Mouse (Mus musculus) neural tube, embryonic 11.5 days (tissue): ENCODE results near the gene Dclk2. TPM values are rescaled to one million over a fixed set of nuclear protein-coding genes. Genes with fewer than 3 reads are reported as not detected.

Experiments
- ATAC-seq: fragments of 200-750 bp; cut with Nextera tagmentation; 2 replicates; pipeline ENCODE4 v1.8.0; 2017; ENCODE audit warnings: moderate number of reproducible peaks, mild to moderate bottlenecking, moderate TSS enrichment, moderate library complexity; ENCODE audit not compliant: insufficient read depth, low FRiP score, low TSS enrichment
- DNase-seq: peaks from one replicate; pipeline ENCODE4 v3.0.0-alpha.2; 2015; ENCODE audit warnings: low spot score
- H3K27ac ChIP-seq: fragments of 300-500 bp; sonication (generic); 2 replicates; pipeline ENCODE4 v1.5.1; 2014; ENCODE audit warnings: low read depth, mild to moderate bottlenecking, low read length
- H3K27me3 ChIP-seq: fragments of 300-500 bp; sonication (generic); 2 replicates; pipeline ENCODE4 v1.6.1; 2014; ENCODE audit warnings: mild to moderate bottlenecking, low read length, mixed read lengths; ENCODE audit not compliant: control insufficient read depth, insufficient read depth
- H3K36me3 ChIP-seq: fragments of 300-500 bp; sonication (generic); 2 replicates; pipeline ENCODE4 v1.6.1; 2014; ENCODE audit warnings: mild to moderate bottlenecking, low read length, moderate library complexity, mixed read lengths; ENCODE audit not compliant: control insufficient read depth, insufficient read depth
- H3K4me1 ChIP-seq: fragments of 300-500 bp; sonication (generic); 2 replicates; pipeline ENCODE4 v1.6.1; 2014; ENCODE audit warnings: low read length, mixed read lengths; ENCODE audit not compliant: control insufficient read depth, insufficient read depth
- H3K4me2 ChIP-seq: fragments of 300-500 bp; sonication (generic); 2 replicates; pipeline ENCODE4 v1.6.1; 2014; ENCODE audit warnings: low read depth, mild to moderate bottlenecking, moderate library complexity
- H3K4me3 ChIP-seq: fragments of 300-500 bp; sonication (generic); 2 replicates; pipeline ENCODE4 v1.5.1; 2014; ENCODE audit warnings: low read depth, low read length
- H3K9ac ChIP-seq: fragments of 300-500 bp; sonication (generic); 2 replicates; pipeline ENCODE4 v1.6.1; 2014; ENCODE audit warnings: mild to moderate bottlenecking, low read length
- H3K9me3 ChIP-seq: fragments of 300-500 bp; sonication (generic); 2 replicates; pipeline ENCODE4 v1.6.1; 2016; ENCODE audit warnings: low read length; ENCODE audit not compliant: control insufficient read depth
- WGBS: fragments of 180-500 bp; shearing (Covaris S2); extraction: QIAGEN DNeasy Blood & Tissue Kit; methylation state at CpG from one replicate; pipeline ENCODE4 v1.1.7; 2014; 5-methylcytosine and 5-hydroxymethylcytosine counted together
- polyA plus RNA-seq: library from polyadenylated mRNA; unstranded; fragments of >200 nt; fragmentation: Nextera tagmentation; extraction: Ambion mirVana; gene quantifications from 2 replicates; pipeline ENCODE4 v1.2.1, GENCODE M21; 2014

The Dclk2 gene
- 27.5 and 28.9 TPM in 2 replicates for polyA plus RNA-seq

GRCm38 (mm10) chr3:86920343-86921083 is at the start of gene Dclk2:
Dclk2 (minus strand) TSS chr3:86920852.
- peak within 1 kb of the TSS; percentile 74 for H3K4me3 ChIP-seq
- no peaks in the 10 kb centered on the region for H3K27me3 ChIP-seq
- ATAC-seq (peak; percentile 83), DNase-seq (peak; percentile 90)
- WGBS = under 1% methylated on average over 73 of the region's 91 CpGs
- peak within 1 kb of the TSS; percentile 76 for H3K9ac ChIP-seq
- H3K4me1 ChIP-seq = peaks cover 3% of the 10 kb centered on the region; the same call in 1 of the 2 replicates
- H3K4me2 ChIP-seq = peak within 1 kb of the TSS; percentile 80
- H3K36me3 ChIP-seq = peaks cover 2% of the 10 kb centered on the region; the same call in 1 of the 2 replicates
- H3K9me3 ChIP-seq = no peaks in the 10 kb centered on the region
- H3K27ac ChIP-seq = peak within 1 kb of the TSS; percentile 39

DNA sequence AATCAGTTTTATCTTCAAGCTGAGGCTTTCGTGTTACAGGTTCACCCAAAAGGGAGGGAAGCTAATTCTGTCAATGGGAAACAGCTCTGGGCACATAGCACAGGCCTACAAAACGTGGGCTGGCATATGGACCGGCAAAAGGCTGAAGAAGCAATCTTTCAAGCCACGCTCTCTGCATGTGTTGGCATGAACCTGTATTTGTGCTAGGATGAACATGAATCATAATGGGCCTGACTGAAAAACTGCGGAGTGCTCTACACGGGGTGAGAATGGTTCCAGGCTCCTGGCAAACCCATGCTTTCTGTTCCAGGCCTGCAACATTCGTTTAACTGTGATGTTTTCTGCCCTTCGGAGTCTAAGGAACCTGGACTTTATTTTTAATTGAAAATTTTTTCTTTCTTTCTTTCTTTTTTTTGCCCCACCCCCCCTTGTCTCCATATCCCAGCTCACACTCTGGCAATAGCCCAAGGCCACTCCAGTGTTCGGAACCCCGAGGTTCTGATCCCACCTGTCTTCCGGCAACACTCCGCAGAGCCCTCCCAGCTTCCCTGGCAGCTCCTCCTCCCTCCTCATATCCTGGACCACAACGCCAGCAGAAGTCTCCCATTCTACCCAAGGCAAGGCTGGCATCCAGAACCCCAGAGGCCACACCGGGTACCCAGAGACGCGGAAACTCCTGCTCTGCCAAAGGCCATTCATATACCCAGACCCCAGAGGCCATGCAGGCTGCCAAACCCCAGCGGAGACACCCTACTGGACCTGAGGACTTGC is 42.2 kb upstream of the Dclk2 start:
- H3K36me3 ChIP-seq = no peaks in the 10 kb centered on the region
- H3K4me3 ChIP-seq = no peak overlapping the region
- ATAC-seq = no peak
- H3K9me3 ChIP-seq = no peaks in the 10 kb centered on the region
- no peaks in the 10 kb centered on the region for H3K4me1 ChIP-seq
- H3K4me2 ChIP-seq = no peak overlapping the region
- no peaks in the 10 kb centered on the region for H3K27me3 ChIP-seq
- H3K27ac ChIP-seq = no peak overlapping the region
- WGBS = 91% methylated on average over 17 of the region's 17 CpGs
- no peak for DNase-seq
- H3K9ac ChIP-seq = no peak overlapping the region

DNA sequence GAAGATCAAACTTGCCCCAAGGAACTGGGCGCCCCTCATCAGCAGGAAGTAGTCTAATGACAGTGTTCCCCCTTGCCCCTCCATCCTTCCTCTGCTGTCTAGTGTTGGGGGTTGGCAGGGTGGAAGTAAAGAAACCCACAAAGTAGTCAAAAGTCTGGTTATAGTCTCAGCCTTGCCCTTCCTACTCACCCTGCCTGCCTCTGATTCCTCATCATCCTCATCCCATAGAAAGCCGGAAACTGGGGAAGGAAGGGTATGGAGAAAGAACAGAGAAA is 40.7 kb upstream of the Dclk2 start:
- no peak overlapping the region for H3K9ac ChIP-seq
- H3K4me1 ChIP-seq = no peaks in the 10 kb centered on the region
- H3K27me3 ChIP-seq = no peaks in the 10 kb centered on the region
- H3K36me3 ChIP-seq = no peaks in the 10 kb centered on the region
- WGBS = 96% methylated on average over 2 of the region's 2 CpGs
- H3K4me3 ChIP-seq = no peak overlapping the region
- DNase-seq = no peak
- no peaks in the 10 kb centered on the region for H3K9me3 ChIP-seq
- no peak overlapping the region for H3K4me2 ChIP-seq
- H3K27ac ChIP-seq = no peak overlapping the region
- ATAC-seq = no peak

GRCm38 (mm10) chr3:86960656-86961394 is 40.2 kb upstream of the Dclk2 start:
- no peak overlapping the region for H3K27ac ChIP-seq
- 89% methylated on average over 17 of the region's 17 CpGs for WGBS
- H3K9ac ChIP-seq = no peak overlapping the region
- no peaks in the 10 kb centered on the region for H3K9me3 ChIP-seq
- ATAC-seq (no peak), DNase-seq (no peak)
- H3K4me1 ChIP-seq = no peaks in the 10 kb centered on the region
- H3K4me3 ChIP-seq = no peak overlapping the region
- no peaks in the 10 kb centered on the region for H3K36me3 ChIP-seq
- H3K27me3 ChIP-seq = no peaks in the 10 kb centered on the region
- H3K4me2 ChIP-seq = no peak overlapping the region

- no peaks in the 10 kb centered on the region for H3K36me3 ChIP-seq
- no peaks in the 10 kb centered on the region for H3K27me3 ChIP-seq
- H3K4me1 ChIP-seq = no peaks in the 10 kb centered on the region
- no peak overlapping the region for H3K9ac ChIP-seq
- no peak overlapping the region for H3K4me3 ChIP-seq
- no peak for DNase-seq
- no peak overlapping the region for H3K4me2 ChIP-seq
- no peaks in the 10 kb centered on the region for H3K9me3 ChIP-seq
- WGBS = 93% methylated on average over 7 of the region's 7 CpGs
- H3K27ac ChIP-seq = no peak overlapping the region
- no peak for ATAC-seq
Measured at GRCm38 (mm10) chr3:86959088-86959487, 38.4 kb upstream of the Dclk2 start.

DNA sequence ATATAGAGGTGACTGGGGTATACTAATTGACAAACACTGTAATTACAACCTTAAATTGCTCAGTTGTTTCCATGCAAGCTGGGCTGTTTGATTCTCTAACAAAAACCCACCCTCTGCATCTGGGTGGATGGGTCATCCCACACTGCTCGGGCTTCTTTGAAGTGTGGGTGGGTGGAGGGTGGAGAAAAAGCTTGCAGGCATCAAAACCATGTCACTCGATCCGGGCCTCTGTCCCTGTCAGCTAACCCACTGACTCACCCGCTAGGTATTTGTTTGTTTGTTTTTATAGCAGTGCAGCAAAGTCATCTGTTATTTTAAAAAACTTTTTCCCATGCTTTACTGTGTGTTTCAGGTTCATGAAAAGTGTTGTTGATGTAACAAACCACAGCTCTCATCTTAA is 34.7 kb upstream of the Dclk2 start:
- no peak for ATAC-seq
- WGBS = 7% methylated on average over 4 of the region's 4 CpGs

DNA sequence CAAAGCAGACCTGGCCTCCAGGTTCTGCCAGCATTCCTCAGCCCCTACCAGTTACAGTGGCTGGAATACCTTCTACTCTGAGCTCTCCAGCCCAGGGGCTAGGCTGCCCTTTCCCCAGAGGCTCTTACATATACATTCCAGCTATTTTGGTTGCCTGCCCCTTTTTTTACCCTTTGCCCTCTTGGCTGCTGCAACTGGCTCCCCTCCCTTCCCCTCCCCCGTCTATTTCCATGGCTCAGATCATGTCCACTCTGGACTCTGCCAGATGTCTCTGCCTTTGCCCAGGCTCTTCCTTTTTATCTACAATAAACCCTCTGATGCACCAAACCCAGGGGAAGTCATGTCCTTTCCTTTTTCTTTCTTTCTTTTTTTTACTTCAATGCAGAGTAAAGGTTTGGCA is 33.9 kb upstream of the Dclk2 start:
- 21% methylated on average over 1 of the region's 1 CpGs for WGBS
- Histone ChIP-seq H3K27ac (no peak overlapping the region), H3K4me3 (no peak overlapping the region), H3K4me2 (no peak overlapping the region), H3K9me3 (peaks cover 2% of the 10 kb centered on the region), H3K4me1 (no peaks in the 10 kb centered on the region), H3K9ac (no peak overlapping the region), H3K27me3 (no peaks in the 10 kb centered on the region), H3K36me3 (no peaks in the 10 kb centered on the region)
- ATAC-seq (no peak), DNase-seq (no peak)

More for the DNA sequence above, 34.7 kb upstream of the Dclk2 start:
- Histone ChIP-seq H3K27ac (no peak overlapping the region), H3K4me2 (no peak overlapping the region), H3K9ac (no peak overlapping the region), H3K36me3 (no peaks in the 10 kb centered on the region), H3K4me3 (no peak overlapping the region), H3K4me1 (no peaks in the 10 kb centered on the region), H3K27me3 (no peaks in the 10 kb centered on the region), H3K9me3 (peaks cover 2% of the 10 kb centered on the region)
- no peak for DNase-seq

GRCm38 (mm10) chr3:86953819-86954218 is 33.2 kb upstream of the Dclk2 start:
- H3K27ac ChIP-seq = no peak overlapping the region
- no peak overlapping the region for H3K4me3 ChIP-seq
- no peaks in the 10 kb centered on the region for H3K4me1 ChIP-seq
- peaks cover 2% of the 10 kb centered on the region for H3K9me3 ChIP-seq
- ATAC-seq (no peak), DNase-seq (no peak)
- 78% methylated on average over 4 of the region's 4 CpGs for WGBS
- no peaks in the 10 kb centered on the region for H3K27me3 ChIP-seq
- H3K4me2 ChIP-seq = no peak overlapping the region
- no peaks in the 10 kb centered on the region for H3K36me3 ChIP-seq
- no peak overlapping the region for H3K9ac ChIP-seq
